In genomic region chr15:93832431-93832936, GRCm38 (mm10) we compare ENCODE assay signal across 7 mouse cellular contexts.
DNase-seq lines count a peak whose midpoint lies in the region; ATAC-seq and TF ChIP-seq lines count a peak whose summit lies in the region.

No protein-coding gene starts in this region.

- H3K27me3 ChIP-seq in liver, embryonic 13.5 days = no peaks in the 10 kb centered on the region
- H3K27me3 ChIP-seq in limb, embryonic 14.5 days (ENCODE audit: control insufficient read depth, insufficient read depth, low read length) = no peaks in the 10 kb centered on the region
- no peaks in the 10 kb centered on the region for H3K27me3 ChIP-seq in small intestine, adult 2 months (ENCODE audit: control insufficient read depth, insufficient read depth, low read length)

- TF ChIP-seq POLR2A in limb, embryonic 14.5 days (IDR thresholded peaks at IDR 0.05; ENCODE audit: borderline replicate concordance, extremely low read depth, insufficient read depth, insufficient read length) = no peak
- TF ChIP-seq POLR2A in small intestine, adult 2 months (IDR thresholded peaks at IDR 0.05; ENCODE audit: low read depth, low read length) = no peak

- no peak overlapping the region for H3K9ac ChIP-seq in liver, embryonic 13.5 days
- H3K9ac ChIP-seq in limb, embryonic 14.5 days (ENCODE audit: low read depth, low read length, severe bottlenecking) = no peak overlapping the region

- ATAC-seq in liver, embryonic 13.5 days (ENCODE audit: low read depth) = no peak
- ATAC-seq in limb, embryonic 14.5 days (ENCODE audit: low FRiP score, low read depth) = peak; percentile 30; the same call in 1 of the 2 replicates

- H3K4me2 ChIP-seq in liver, embryonic 13.5 days = peak overlapping the region; percentile 19; the same call in 1 of the 2 replicates
- H3K4me2 ChIP-seq in limb, embryonic 14.5 days (replicated peaks; ENCODE audit: low read depth, low read length, severe bottlenecking) = no peak overlapping the region; the same call in 1 of the 2 replicates

- no peak overlapping the region for H3K27ac ChIP-seq in liver, embryonic 13.5 days
- H3K27ac ChIP-seq in limb, embryonic 14.5 days (replicated peaks; ENCODE audit: low read depth, low read length) = peak overlapping the region; percentile 55
- no peak overlapping the region for H3K27ac ChIP-seq in small intestine, adult 2 months (ENCODE audit: insufficient read depth, low read depth, low read length)

- H3K4me3 ChIP-seq in liver, embryonic 13.5 days (replicated peaks) = no peak overlapping the region
- H3K4me3 ChIP-seq in limb, embryonic 14.5 days (replicated peaks; ENCODE audit: low read length) = no peak overlapping the region
- H3K4me3 ChIP-seq in small intestine, adult 2 months (ENCODE audit: low read depth, low read length) = peak overlapping the region; percentile 12

- intact Hi-C loops in heart, postnatal 14 days (cut with DNase I) = no loop called here

- no peaks in the 10 kb centered on the region for H3K4me1 ChIP-seq in liver, embryonic 13.5 days (replicated peaks)
- H3K4me1 ChIP-seq in limb, embryonic 14.5 days (ENCODE audit: control insufficient read depth, insufficient read depth, low read length) = peaks cover 13% of the 10 kb centered on the region
- H3K4me1 ChIP-seq in small intestine, adult 2 months (ENCODE audit: control insufficient read depth, insufficient read depth, insufficient read length, low read length) = no peaks in the 10 kb centered on the region

- no peak for DNase-seq in liver, embryonic 13.5 days
- no peak for DNase-seq in liver
- DNase-seq in frontal cortex, adult 2 months (ENCODE audit: extremely low spot score in 1 of 2, low spot score in 1 of 2) = peak; percentile 62 to 70
- peak; percentile 35 to 56 for DNase-seq in heart, postnatal 14 days
- peak; percentile 29 for DNase-seq in limb, embryonic 14.5 days (ENCODE audit: low spot score)
- no peak for DNase-seq in embryo, embryonic 10 days (ENCODE audit: low spot score)

- 35% methylated on average over 14 of the region's 14 CpGs for WGBS in liver, embryonic 13.5 days (ENCODE audit: insufficient replicate concordance)
- WGBS in limb, embryonic 14.5 days = 51% methylated on average over 14 of the region's 14 CpGs
- 62% methylated on average over 14 of the region's 14 CpGs for WGBS in small intestine, adult 2 months

- TF ChIP-seq CTCF in small intestine, adult 2 months (IDR thresholded peaks at IDR 0.05; ENCODE audit: extremely low read depth, insufficient read length, insufficient replicate concordance, low read depth, low read length) = no peak

- no peaks in the 10 kb centered on the region for H3K36me3 ChIP-seq in liver, embryonic 13.5 days
- no peaks in the 10 kb centered on the region for H3K36me3 ChIP-seq in limb, embryonic 14.5 days (ENCODE audit: control insufficient read depth, insufficient read depth, low read length)
- no peaks in the 10 kb centered on the region for H3K36me3 ChIP-seq in small intestine, adult 2 months (ENCODE audit: control insufficient read depth, insufficient read depth, low read length)

- H3K9me3 ChIP-seq in liver, embryonic 13.5 days (replicated peaks) = no peaks in the 10 kb centered on the region
- no peaks in the 10 kb centered on the region for H3K9me3 ChIP-seq in limb, embryonic 14.5 days (ENCODE audit: control insufficient read depth, low read length)

Comparison
In these comparisons a context has a peak if more than half of its experiments do, and no peak if none do; other contexts are left out.
1. DNase-seq: peak in frontal cortex, adult 2 months (2 of 2), heart, postnatal 14 days (2 of 2) and limb, embryonic 14.5 days (single experiment); none in liver, embryonic 13.5 days (single experiment), liver (single experiment) and embryo, embryonic 10 days (single experiment).